Mouse (Mus musculus) midbrain, embryonic 13.5 days (tissue): Measurements from ENCODE around the gene Fam198b. TPM values are rescaled to one million over a fixed set of nuclear protein-coding genes. Genes with fewer than 3 reads are reported as not detected.
"Not testable (repeated sequence)": the region's sequence is repeated elsewhere in the genome, so short reads cannot be mapped to it uniquely, and the experiment has no call there.

Experiments used
- ATAC-seq: fragments of 200-750 bp; cut with Nextera tagmentation; 2 replicates; pipeline ENCODE4 v1.8.0; 2017; ENCODE audit warnings: mild to moderate bottlenecking, moderate TSS enrichment, moderate library complexity
- H3K27ac ChIP-seq: fragments of 300-500 bp; sonication (generic); 2 replicates; pipeline ENCODE4 v1.5.1; 2015; ENCODE audit warnings: inconsistent platforms, mild to moderate bottlenecking, moderate library complexity
- H3K27me3 ChIP-seq: fragments of 300-500 bp; sonication (generic); 2 replicates; pipeline ENCODE4 v1.6.1; 2015; ENCODE audit warnings: mild to moderate bottlenecking, inconsistent platforms
- H3K36me3 ChIP-seq: fragments of 300-500 bp; sonication (generic); 2 replicates; pipeline ENCODE4 v1.6.1; 2015; ENCODE audit warnings: mild to moderate bottlenecking, inconsistent platforms
- H3K4me1 ChIP-seq: fragments of 300-500 bp; sonication (generic); replicated peaks from 2 replicates; pipeline ENCODE4 v1.6.1; 2015; ENCODE audit warnings: inconsistent platforms
- H3K4me2 ChIP-seq: fragments of 300-500 bp; sonication (generic); replicated peaks from 2 replicates; pipeline ENCODE4 v1.6.1; 2015; ENCODE audit warnings: moderate library complexity, mild to moderate bottlenecking, inconsistent platforms
- H3K4me3 ChIP-seq: fragments of 300-500 bp; sonication (generic); replicated peaks from 2 replicates; pipeline ENCODE4 v1.5.1; 2015; ENCODE audit warnings: mild to moderate bottlenecking, inconsistent platforms
- H3K9ac ChIP-seq: fragments of 300-500 bp; sonication (generic); replicated peaks from 2 replicates; pipeline ENCODE4 v1.6.1; 2015; ENCODE audit warnings: mild to moderate bottlenecking, inconsistent platforms
- H3K9me3 ChIP-seq: fragments of 300-500 bp; sonication (generic); 2 replicates; pipeline ENCODE4 v1.6.1; 2016; ENCODE audit warnings: mild to moderate bottlenecking, inconsistent platforms
- WGBS: fragments of 180-500 bp; shearing (Covaris S2); methylation state at CpG from one replicate; pipeline ENCODE4 v1.1.7; 2015; 5-methylcytosine and 5-hydroxymethylcytosine counted together
- polyA plus RNA-seq: library from polyadenylated mRNA; unstranded; fragments of >200 nt; fragmentation: Nextera tagmentation; extraction: Ambion mirVana; gene quantifications from 2 replicates; pipeline ENCODE4 v1.2.1, GENCODE M21; 2015

The Fam198b gene
- polyA plus RNA-seq, 1 experiment from 2014 or later = 0.89 TPM

DNA sequence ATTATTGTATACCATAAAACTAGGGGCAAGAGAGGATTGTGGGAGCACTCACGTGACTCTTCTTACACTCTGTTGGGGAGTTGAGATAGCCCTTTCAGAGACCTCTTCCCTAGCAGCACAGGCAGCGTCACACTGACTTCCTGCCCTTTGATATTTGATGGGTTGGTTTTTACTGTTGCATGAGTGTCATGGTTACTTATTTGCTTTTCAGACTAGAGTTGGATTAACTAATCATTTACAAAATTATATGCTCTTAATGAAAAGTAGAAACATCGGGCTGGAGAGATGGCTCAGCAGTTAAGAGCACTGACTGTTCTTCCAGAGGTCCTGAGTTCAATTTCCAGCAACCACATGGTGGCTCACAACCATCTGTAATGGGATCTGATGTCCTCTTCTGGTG lies 85.2 kb downstream of the Fam198b start:
- not testable (repeated sequence) for H3K27me3 ChIP-seq, H3K4me3 ChIP-seq, H3K36me3 ChIP-seq, H3K4me1 ChIP-seq, ATAC-seq, H3K4me2 ChIP-seq, H3K9ac ChIP-seq, H3K9me3 ChIP-seq, H3K27ac ChIP-seq
- WGBS = 87% methylated on average over 3 of the region's 3 CpGs

GRCm38 (mm10) chr3:79970070-79970469 lies 85.7 kb downstream of the Fam198b start:
- Histone ChIP-seq H3K36me3 (no peaks in the 10 kb centered on the region), H3K4me1 (no peaks in the 10 kb centered on the region), H3K27ac (no peak overlapping the region), H3K4me3 (no peak overlapping the region), H3K27me3 (no peaks in the 10 kb centered on the region), H3K4me2 (no peak overlapping the region), H3K9ac (no peak overlapping the region), H3K9me3 (no peaks in the 10 kb centered on the region)
- ATAC-seq = no peak
- WGBS = 95% methylated on average over 2 of the region's 2 CpGs

- Histone ChIP-seq H3K4me3 (no peak overlapping the region), H3K36me3 (no peaks in the 10 kb centered on the region), H3K27ac (no peak overlapping the region), H3K4me1 (no peaks in the 10 kb centered on the region), H3K9ac (no peak overlapping the region), H3K27me3 (no peaks in the 10 kb centered on the region), H3K9me3 (no peaks in the 10 kb centered on the region), H3K4me2 (no peak overlapping the region)
- ATAC-seq = no peak
- WGBS = 82% methylated on average over 2 of the region's 2 CpGs
Observed at GRCm38 (mm10) chr3:79970498-79970897, 86.2 kb downstream of the Fam198b start.

DNA sequence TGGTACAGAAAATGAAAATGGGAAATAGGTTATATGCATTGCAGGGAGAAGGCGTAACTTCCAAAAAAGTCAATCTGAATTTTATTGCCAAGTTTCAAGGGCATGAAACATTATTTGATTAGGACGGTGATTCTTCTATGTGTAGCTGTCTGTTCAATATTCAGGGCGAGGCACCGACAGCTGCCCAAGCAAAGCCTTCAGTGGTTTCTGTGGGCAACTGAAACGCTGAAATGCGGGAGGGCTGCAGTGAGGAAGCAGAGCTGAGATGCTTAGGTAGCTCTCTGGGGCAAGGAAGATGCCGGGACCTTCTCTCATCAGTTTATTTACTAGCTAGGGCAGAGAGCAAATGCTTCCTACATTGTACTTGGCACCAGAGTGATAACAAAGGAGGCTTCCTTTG lies 87.2 kb downstream of the Fam198b start:
- no peak overlapping the region for H3K9ac ChIP-seq

GRCm38 (mm10) chr3:79976786-79977185 lies 92.5 kb downstream of the Fam198b start:
- ATAC-seq = no peak
- H3K4me3 ChIP-seq = no peak overlapping the region
- WGBS = 70% methylated on average over 3 of the region's 3 CpGs

More for the DNA sequence above, 87.2 kb downstream of the Fam198b start:
- Histone ChIP-seq H3K4me1 (no peaks in the 10 kb centered on the region), H3K4me2 (no peak overlapping the region), H3K4me3 (no peak overlapping the region), H3K27me3 (no peaks in the 10 kb centered on the region), H3K9me3 (no peaks in the 10 kb centered on the region), H3K27ac (no peak overlapping the region), H3K36me3 (no peaks in the 10 kb centered on the region)
- no peak for ATAC-seq
- 79% methylated on average over 7 of the region's 7 CpGs for WGBS

GRCm38 (mm10) chr3:79977656-79978450 lies 93.5 kb downstream of the Fam198b start:
- H3K27me3 ChIP-seq = no peaks in the 10 kb centered on the region
- no peaks in the 10 kb centered on the region for H3K4me1 ChIP-seq
- H3K27ac ChIP-seq = no peak overlapping the region
- H3K9me3 ChIP-seq = no peaks in the 10 kb centered on the region
- no peak for ATAC-seq
- H3K9ac ChIP-seq = no peak overlapping the region
- H3K4me2 ChIP-seq = no peak overlapping the region
- 85% methylated on average over 11 of the region's 11 CpGs for WGBS
- no peaks in the 10 kb centered on the region for H3K36me3 ChIP-seq
- no peak overlapping the region for H3K4me3 ChIP-seq

More at GRCm38 (mm10) chr3:79976786-79977185, 92.5 kb downstream of the Fam198b start:
- Histone ChIP-seq H3K4me1 (no peaks in the 10 kb centered on the region), H3K36me3 (no peaks in the 10 kb centered on the region), H3K9me3 (no peaks in the 10 kb centered on the region), H3K27me3 (no peaks in the 10 kb centered on the region), H3K4me2 (no peak overlapping the region), H3K27ac (no peak overlapping the region), H3K9ac (no peak overlapping the region)

GRCm38 (mm10) chr3:79980714-79981113 lies 96.4 kb downstream of the Fam198b start:
- Histone ChIP-seq H3K27ac (no peak overlapping the region), H3K4me1 (no peaks in the 10 kb centered on the region), H3K4me3 (no peak overlapping the region), H3K36me3 (no peaks in the 10 kb centered on the region), H3K9me3 (no peaks in the 10 kb centered on the region), H3K9ac (no peak overlapping the region), H3K27me3 (no peaks in the 10 kb centered on the region), H3K4me2 (no peak overlapping the region)
- no peak for ATAC-seq
- 79% methylated on average over 1 of the region's 1 CpGs for WGBS

GRCm38 (mm10) chr3:79983961-79984419 lies 99.7 kb downstream of the Fam198b start:
- Histone ChIP-seq H3K9ac (no peak overlapping the region), H3K27me3 (no peaks in the 10 kb centered on the region), H3K4me1 (no peaks in the 10 kb centered on the region), H3K27ac (no peak overlapping the region), H3K36me3 (no peaks in the 10 kb centered on the region), H3K4me2 (no peak overlapping the region), H3K9me3 (no peaks in the 10 kb centered on the region), H3K4me3 (no peak overlapping the region)
- WGBS = 73% methylated on average over 2 of the region's 2 CpGs
- peak; percentile 70 for ATAC-seq

DNA sequence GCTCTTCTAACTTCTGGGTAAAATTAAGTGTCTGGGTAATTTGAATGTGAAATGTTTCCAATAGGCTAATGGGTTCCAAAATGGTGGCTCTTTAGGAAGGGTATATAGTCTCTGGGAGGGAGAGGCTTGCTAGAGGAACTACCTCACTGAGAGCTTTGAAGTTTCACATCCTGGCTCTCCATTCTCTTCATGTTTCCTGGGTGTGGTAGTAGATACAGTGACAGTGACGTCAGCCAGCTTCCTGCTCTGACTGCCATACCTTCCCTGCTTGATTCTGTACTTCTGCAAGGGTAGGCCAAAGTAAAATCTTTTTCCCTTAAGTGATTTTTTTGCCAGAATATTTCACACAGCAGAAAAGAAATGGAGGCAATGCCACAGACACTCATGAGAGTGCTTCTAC lies 100.2 kb downstream of the Fam198b start:
- Histone ChIP-seq H3K27me3 (no peaks in the 10 kb centered on the region), H3K9ac (no peak overlapping the region), H3K4me2 (no peak overlapping the region), H3K9me3 (no peaks in the 10 kb centered on the region), H3K4me1 (no peaks in the 10 kb centered on the region), H3K36me3 (no peaks in the 10 kb centered on the region), H3K4me3 (no peak overlapping the region), H3K27ac (no peak overlapping the region)
- WGBS = 81% methylated on average over 1 of the region's 1 CpGs
- peak; percentile 20; the same call in 1 of the 2 replicates for ATAC-seq

GRCm38 (mm10) chr3:79989250-79989649 lies 104.9 kb downstream of the Fam198b start:
- Histone ChIP-seq H3K9ac (no peak overlapping the region), H3K27me3 (no peaks in the 10 kb centered on the region), H3K36me3 (no peaks in the 10 kb centered on the region), H3K9me3 (no peaks in the 10 kb centered on the region), H3K4me2 (no peak overlapping the region), H3K27ac (no peak overlapping the region), H3K4me3 (no peak overlapping the region), H3K4me1 (no peaks in the 10 kb centered on the region)
- ATAC-seq = no peak
- 91% methylated on average over 8 of the region's 8 CpGs for WGBS

DNA sequence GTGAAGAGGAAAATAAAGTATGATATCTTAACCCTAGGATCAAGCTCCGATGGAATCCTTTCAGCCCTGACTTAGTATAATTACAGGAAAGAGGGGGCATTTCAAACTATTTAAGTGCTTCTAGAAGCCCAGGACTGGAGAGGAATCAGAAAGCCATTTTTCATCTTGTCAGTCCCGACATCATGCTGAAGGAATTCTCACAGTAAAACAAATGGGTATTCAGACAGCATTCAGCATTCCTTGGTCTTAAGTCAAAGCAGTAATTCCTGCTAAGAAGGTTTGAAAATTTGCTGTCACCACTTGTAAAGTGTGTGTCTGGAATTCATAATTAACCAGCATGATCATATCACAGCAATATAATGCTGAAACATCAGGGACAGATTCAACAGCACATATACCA lies 105.6 kb downstream of the Fam198b start:
- no peak overlapping the region for H3K9ac ChIP-seq
- no peak overlapping the region for H3K4me2 ChIP-seq
- H3K27me3 ChIP-seq = no peaks in the 10 kb centered on the region
- H3K9me3 ChIP-seq = no peaks in the 10 kb centered on the region
- H3K36me3 ChIP-seq = no peaks in the 10 kb centered on the region
- H3K27ac ChIP-seq = no peak overlapping the region
- H3K4me1 ChIP-seq = no peaks in the 10 kb centered on the region
- 67% methylated on average over 2 of the region's 2 CpGs for WGBS
- no peak overlapping the region for H3K4me3 ChIP-seq
- ATAC-seq = no peak

GRCm38 (mm10) chr3:79990480-79990879 lies 106.1 kb downstream of the Fam198b start:
- Histone ChIP-seq H3K4me3 (no peak overlapping the region), H3K27me3 (no peaks in the 10 kb centered on the region)

More at GRCm38 (mm10) chr3:79990480-79990879, 106.1 kb downstream of the Fam198b start:
- Histone ChIP-seq H3K9ac (no peak overlapping the region), H3K27ac (no peak overlapping the region), H3K4me1 (no peaks in the 10 kb centered on the region), H3K9me3 (no peaks in the 10 kb centered on the region), H3K36me3 (no peaks in the 10 kb centered on the region), H3K4me2 (no peak overlapping the region)
- no peak for ATAC-seq
